Mouse (Mus musculus) heart, embryonic 14.5 days (tissue): ENCODE measurements around the gene Fubp1. TPM values are rescaled to one million over a fixed set of nuclear protein-coding genes. Genes with fewer than 3 reads are reported as not detected.
A peak's percentile ranks its signal among the peaks of the same experiment; 100 is the strongest.

Experiments used
- ATAC-seq: fragments of 200-750 bp; cut with Nextera tagmentation; 2 replicates; pipeline ENCODE4 v1.8.0; 2017; ENCODE audit warnings: low read depth, moderate TSS enrichment; ENCODE audit not compliant: insufficient number of reproducible peaks, insufficient read depth, low FRiP score
- H3K27ac ChIP-seq, 2 experiments: fragments of 200-500 bp in 1 of 2; fragments of 300-500 bp in 1 of 2; sonication (generic) in 1 of 2; replicated peaks in 1 of 2; 2 replicates each; pipeline ENCODE4 v1.5.1; 2012 to 2014; ENCODE audit warnings: low read depth in 2 of 2, low read length in 2 of 2, control low read depth in 1 of 2, mild to moderate bottlenecking in 1 of 2, mixed read lengths in 1 of 2; ENCODE audit not compliant: control insufficient read depth in 1 of 2, insufficient read depth in 1 of 2
- H3K27me3 ChIP-seq: fragments of 300-500 bp; sonication (generic); 2 replicates; pipeline ENCODE4 v1.6.1; 2014; ENCODE audit warnings: mild to moderate bottlenecking, low read length, control low read depth; ENCODE audit not compliant: control insufficient read depth, insufficient read depth
- H3K36me3 ChIP-seq: fragments of 300-500 bp; sonication (generic); 2 replicates; pipeline ENCODE4 v1.6.1; 2014; ENCODE audit warnings: mild to moderate bottlenecking, control low read depth, low read length, mixed read lengths; ENCODE audit not compliant: control insufficient read depth, insufficient read depth
- H3K4me1 ChIP-seq, 2 experiments: fragments of 200-500 bp in 1 of 2; fragments of 300-500 bp in 1 of 2; sonication (generic) in 1 of 2; 2 replicates each; pipeline ENCODE4 v1.6.1; 2012 to 2014; ENCODE audit warnings: low read length in 2 of 2, control low read depth in 1 of 2, mixed read lengths in 1 of 2; ENCODE audit not compliant: control insufficient read depth in 2 of 2, insufficient read depth in 2 of 2
- H3K4me2 ChIP-seq: fragments of 300-500 bp; sonication (generic); 2 replicates; pipeline ENCODE4 v1.6.1; 2014; ENCODE audit warnings: mild to moderate bottlenecking, low read length
- H3K4me3 ChIP-seq, 2 experiments: fragments of 200-500 bp in 1 of 2; fragments of 300-500 bp in 1 of 2; sonication (generic) in 1 of 2; 2 replicates each; pipeline ENCODE4 v1.5.1; 2012 to 2014; ENCODE audit warnings: low read length in 2 of 2, mild to moderate bottlenecking in 2 of 2, control low read depth in 1 of 2, low read depth in 1 of 2, moderate library complexity in 1 of 2; ENCODE audit not compliant: control insufficient read depth in 1 of 2, insufficient read depth in 1 of 2
- H3K9ac ChIP-seq: fragments of 300-500 bp; sonication (generic); 2 replicates; pipeline ENCODE4 v1.6.1; 2014; ENCODE audit warnings: mild to moderate bottlenecking, low read length
- H3K9me3 ChIP-seq: fragments of 300-500 bp; sonication (generic); 2 replicates; pipeline ENCODE4 v1.6.1; 2016; ENCODE audit warnings: low read length, control low read depth; ENCODE audit not compliant: control insufficient read depth
- WGBS: fragments of 180-500 bp; shearing (Covaris S2); extraction: QIAGEN DNeasy Blood & Tissue Kit; methylation state at CpG from one replicate; pipeline ENCODE4 v1.1.7; 2014; 5-methylcytosine and 5-hydroxymethylcytosine counted together
- polyA plus RNA-seq: library from polyadenylated mRNA; unstranded; fragments of >200 nt; fragmentation: Nextera tagmentation; extraction: Ambion mirVana; gene quantifications from 2 replicates; pipeline ENCODE4 v1.2.1, GENCODE M21; 2014

The Fubp1 gene
- polyA plus RNA-seq, 1 experiment from 2014 or later, result 113 TPM

GRCm38 (mm10) chr3:152238836-152239235, 28.6 kb downstream of the Fubp1 start:
- Histone ChIP-seq H3K9ac (no peak overlapping the region), H3K27ac (no peak overlapping the region), H3K4me2 (no peak overlapping the region), H3K36me3 (peaks cover 96% of the 10 kb centered on the region), H3K4me3 (no peak overlapping the region), H3K27me3 (no peaks in the 10 kb centered on the region), H3K4me1 (no peaks in the 10 kb centered on the region), H3K9me3 (no peaks in the 10 kb centered on the region)
- WGBS, result 47% methylated on average over 2 of the region's 2 CpGs
- ATAC-seq, result no peak

DNA sequence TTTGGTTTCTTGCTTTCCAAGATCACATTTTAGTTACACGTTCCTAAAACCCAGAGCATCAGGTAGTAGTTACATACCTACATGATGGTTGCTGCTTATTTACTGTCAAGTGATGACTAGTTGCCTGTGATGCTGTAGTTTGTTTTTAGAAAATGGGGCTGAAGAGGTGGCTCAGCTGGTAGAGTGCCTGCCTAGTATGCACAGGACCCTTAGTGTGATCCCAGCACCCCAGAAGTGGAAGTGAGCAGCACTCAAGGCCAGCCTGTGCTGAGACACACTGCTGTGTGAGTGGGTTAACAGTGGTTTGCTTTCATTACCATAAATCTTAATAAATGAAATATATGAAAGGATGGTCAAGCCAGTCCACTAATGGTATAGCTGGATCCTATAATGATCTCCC, 29.4 kb downstream of the Fubp1 start:
- WGBS, result 91% methylated on average over 1 of the region's 1 CpGs
- no peaks in the 10 kb centered on the region for H3K9me3 ChIP-seq
- no peaks in the 10 kb centered on the region for H3K4me1 ChIP-seq
- no peak for ATAC-seq
- no peak overlapping the region for H3K9ac ChIP-seq
- no peak overlapping the region for H3K4me3 ChIP-seq
- peaks cover 94% of the 10 kb centered on the region for H3K36me3 ChIP-seq
- no peaks in the 10 kb centered on the region for H3K27me3 ChIP-seq
- no peak overlapping the region for H3K27ac ChIP-seq
- H3K4me2 ChIP-seq, result no peak overlapping the region

GRCm38 (mm10) chr3:152241098-152241497, 30.9 kb downstream of the Fubp1 start:
- H3K27ac ChIP-seq, result no peak overlapping the region
- H3K4me2 ChIP-seq, result no peak overlapping the region
- H3K4me3 ChIP-seq, result no peak overlapping the region
- no peaks in the 10 kb centered on the region for H3K27me3 ChIP-seq
- 87% methylated on average over 3 of the region's 3 CpGs for WGBS
- H3K4me1 ChIP-seq, result no peaks in the 10 kb centered on the region
- ATAC-seq, result no peak
- H3K36me3 ChIP-seq, result peaks cover 94% of the 10 kb centered on the region
- H3K9ac ChIP-seq, result no peak overlapping the region
- H3K9me3 ChIP-seq, result no peaks in the 10 kb centered on the region

DNA sequence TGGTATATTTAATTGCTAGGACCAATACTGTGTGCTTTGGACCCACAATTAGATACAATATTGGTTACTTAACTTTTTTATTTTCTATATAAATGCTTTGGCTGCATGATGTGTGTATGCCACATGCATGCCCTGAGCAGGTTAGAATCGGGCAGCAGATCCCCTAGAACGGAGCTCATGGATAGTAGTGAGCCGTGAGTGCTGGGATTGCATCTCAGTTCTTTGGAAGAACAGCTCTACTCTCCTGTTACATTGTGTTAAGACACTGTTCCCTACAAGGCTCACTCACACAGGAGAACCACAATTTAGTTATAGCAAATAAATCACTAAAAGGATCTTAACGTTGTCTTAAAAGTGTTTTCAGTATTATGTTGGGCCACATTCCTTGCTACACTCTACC, 33.1 kb downstream of the Fubp1 start:
- H3K27me3 ChIP-seq, result no peaks in the 10 kb centered on the region
- no peaks in the 10 kb centered on the region for H3K9me3 ChIP-seq
- H3K4me1 ChIP-seq, result no peaks in the 10 kb centered on the region
- no peak overlapping the region for H3K4me2 ChIP-seq
- WGBS, result 66% methylated on average over 4 of the region's 4 CpGs
- H3K27ac ChIP-seq, result no peak overlapping the region
- ATAC-seq, result no peak
- H3K4me3 ChIP-seq, result no peak overlapping the region
- peaks cover 97% of the 10 kb centered on the region for H3K36me3 ChIP-seq
- no peak overlapping the region for H3K9ac ChIP-seq

GRCm38 (mm10) chr3:152245273-152245910, 35.2 kb downstream of the Fubp1 start:
- no peak overlapping the region; a peak in 1 of 4 replicates for H3K27ac ChIP-seq
- H3K9ac ChIP-seq, result no peak overlapping the region
- no peaks in the 10 kb centered on the region for H3K27me3 ChIP-seq
- WGBS, result 64% methylated on average over 5 of the region's 5 CpGs
- no peak overlapping the region for H3K4me3 ChIP-seq
- no peaks in the 10 kb centered on the region for H3K4me1 ChIP-seq
- no peak overlapping the region for H3K4me2 ChIP-seq
- ATAC-seq, result no peak
- H3K36me3 ChIP-seq, result peaks cover 96% of the 10 kb centered on the region
- H3K9me3 ChIP-seq, result no peaks in the 10 kb centered on the region

- H3K4me3 ChIP-seq, result no peak overlapping the region
- H3K4me2 ChIP-seq, result no peak overlapping the region
- H3K9ac ChIP-seq, result no peak overlapping the region
- no peak overlapping the region for H3K27ac ChIP-seq
- H3K36me3 ChIP-seq, result peaks cover 94% of the 10 kb centered on the region
- 87% methylated on average over 12 of the region's 12 CpGs for WGBS
- no peak for ATAC-seq
- no peaks in the 10 kb centered on the region for H3K4me1 ChIP-seq
- no peaks in the 10 kb centered on the region for H3K27me3 ChIP-seq
- H3K9me3 ChIP-seq, result no peaks in the 10 kb centered on the region
Measured at GRCm38 (mm10) chr3:152247708-152248107, 37.5 kb downstream of the Fubp1 start.

GRCm38 (mm10) chr3:152250487-152250886, 40.3 kb downstream of the Fubp1 start:
- WGBS, result 94% methylated on average over 1 of the region's 1 CpGs
- Histone ChIP-seq H3K4me1 (no peaks in the 10 kb centered on the region), H3K9me3 (no peaks in the 10 kb centered on the region), H3K36me3 (peaks cover 94% of the 10 kb centered on the region), H3K27ac (no peak overlapping the region), H3K9ac (no peak overlapping the region), H3K4me2 (no peak overlapping the region), H3K27me3 (no peaks in the 10 kb centered on the region), H3K4me3 (no peak overlapping the region)
- no peak for ATAC-seq

GRCm38 (mm10) chr3:152257528-152257927, 47.3 kb downstream of the Fubp1 start:
- no peaks in the 10 kb centered on the region for H3K9me3 ChIP-seq
- ATAC-seq, result no peak
- peak overlapping the region in 1 of 2 experiments; percentile 28; a peak in 1 of 4 replicates for H3K27ac ChIP-seq
- peaks cover 7 to 40% of the 10 kb centered on the region in 2 experiments for H3K4me1 ChIP-seq
- H3K4me2 ChIP-seq, result 0 out of 2 replicates have a peak overlapping the region, but pooled peaks have one; percentile 13
- no peaks in the 10 kb centered on the region for H3K27me3 ChIP-seq
- peak overlapping the region; percentile 25; the same call in 1 of the 2 replicates for H3K9ac ChIP-seq
- 75% methylated on average over 3 of the region's 3 CpGs for WGBS
- H3K4me3 ChIP-seq, result no peak overlapping the region
- H3K36me3 ChIP-seq, result peaks cover 59% of the 10 kb centered on the region
